Mouse (Mus musculus) kidney, postnatal 4 days (tissue): ENCODE data around the gene Tle4.

Source experiments
- DNase-seq, 2 experiments: peaks; one replicate each; pipeline ENCODE4 v3.0.0; 2021; ENCODE audit warnings: mixed read lengths in 2 of 2

Gene Tle4

DNA sequence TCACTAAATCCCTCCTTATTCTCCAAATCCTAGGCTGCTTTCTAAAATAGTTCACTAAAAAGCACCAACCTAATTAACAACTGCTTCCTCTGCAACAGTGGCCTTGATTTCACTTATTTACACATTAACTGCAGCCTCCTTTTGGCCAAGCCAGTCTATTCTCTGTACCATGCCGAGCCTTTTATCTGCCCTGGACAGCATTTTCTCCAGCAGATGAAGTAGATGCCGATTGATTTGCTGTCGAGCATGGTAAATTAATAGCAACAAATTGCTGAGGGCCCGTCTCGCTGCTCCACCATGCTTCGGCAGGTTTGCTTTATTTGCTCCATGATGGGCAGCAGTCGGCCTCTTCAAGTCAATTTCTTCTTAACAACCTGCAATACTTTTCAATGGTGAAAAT, 7.7 kb downstream of the Tle4 start:
- DNase-seq, result no peak

DNA sequence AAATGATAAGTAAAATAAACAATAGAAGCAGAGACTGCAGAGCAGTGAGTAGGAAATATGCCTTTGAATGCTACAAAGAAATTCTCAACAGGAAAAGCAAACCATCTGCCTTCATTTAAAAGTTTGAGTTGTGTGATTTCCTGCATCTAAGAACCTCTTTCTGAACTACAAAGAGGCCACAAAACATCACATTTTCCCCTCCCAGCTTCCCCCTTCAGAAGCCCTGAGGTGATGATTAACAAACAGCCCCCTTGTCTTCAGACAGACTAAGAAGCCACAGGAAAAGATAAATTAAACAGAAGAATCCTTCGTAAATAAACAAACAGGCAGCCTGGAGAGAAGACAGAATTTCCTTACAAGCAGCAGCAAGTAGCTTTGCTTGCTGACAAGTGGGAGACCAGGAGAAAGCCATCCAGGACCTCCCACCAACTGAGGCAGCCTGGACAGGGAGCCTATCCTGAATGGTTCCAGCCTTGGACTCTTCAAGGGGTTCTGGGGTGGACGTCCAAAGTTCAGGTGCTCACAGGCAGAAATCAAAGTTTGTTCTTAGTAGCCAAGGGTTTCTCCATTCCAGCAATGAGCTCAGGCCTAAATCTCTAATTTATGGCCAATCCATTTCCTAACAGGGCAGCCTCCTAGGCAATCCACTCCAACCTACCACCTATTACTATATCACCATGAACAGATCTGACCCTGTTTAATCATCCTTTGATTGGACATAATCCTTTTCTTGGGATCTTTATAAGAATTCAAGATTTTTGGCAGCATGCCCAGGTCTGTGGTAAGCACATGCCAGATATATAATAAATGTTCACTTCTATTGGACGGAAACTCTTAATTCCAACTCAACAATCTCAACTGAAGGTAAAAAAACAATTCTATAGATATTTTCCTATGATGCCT, 9.4 kb downstream of the Tle4 start:
- peak; percentile 36 to 48 for DNase-seq

GRCm38 (mm10) chr19:14586171-14586570, 11.7 kb downstream of the Tle4 start:
- DNase-seq, result no peak

DNA sequence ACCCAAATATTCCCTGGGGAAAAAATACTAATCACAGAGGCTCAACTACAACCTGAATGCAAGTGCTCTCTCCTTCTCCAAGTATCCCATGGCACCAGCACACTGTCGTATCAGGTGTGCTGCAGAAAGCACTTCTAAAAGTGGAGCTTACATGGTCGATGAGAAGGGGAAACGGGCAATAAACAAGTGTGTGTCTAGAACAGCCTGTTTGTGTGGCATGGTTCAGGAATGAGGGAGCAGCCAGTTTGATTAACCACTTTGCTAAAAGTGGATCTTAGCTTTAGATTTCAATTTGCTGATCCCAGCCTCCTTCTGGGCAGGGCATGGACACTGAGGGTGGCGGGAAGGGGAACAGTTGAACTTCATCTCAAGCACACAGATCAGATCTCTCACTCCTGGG, 12.1 kb downstream of the Tle4 start:
- DNase-seq, result no peak

DNA sequence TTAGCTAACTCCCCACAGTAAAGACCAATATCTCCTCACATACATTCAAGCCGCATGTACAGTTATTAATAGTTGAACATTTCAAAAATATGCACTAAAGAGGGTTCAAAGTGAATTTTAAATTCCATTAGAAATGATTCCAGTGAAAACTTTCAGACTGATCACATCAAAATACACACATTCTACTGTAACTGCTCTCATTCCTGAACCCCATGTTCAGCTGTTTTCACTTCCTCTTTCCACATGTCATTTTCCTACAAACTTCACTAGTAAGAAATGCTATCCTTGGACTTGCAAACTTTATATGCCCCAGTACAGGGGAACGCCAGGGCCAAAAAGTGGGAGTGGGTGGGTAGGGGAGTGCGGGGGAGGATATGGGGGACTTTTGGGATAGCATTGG, 12.6 kb downstream of the Tle4 start:
- no peak for DNase-seq

DNA sequence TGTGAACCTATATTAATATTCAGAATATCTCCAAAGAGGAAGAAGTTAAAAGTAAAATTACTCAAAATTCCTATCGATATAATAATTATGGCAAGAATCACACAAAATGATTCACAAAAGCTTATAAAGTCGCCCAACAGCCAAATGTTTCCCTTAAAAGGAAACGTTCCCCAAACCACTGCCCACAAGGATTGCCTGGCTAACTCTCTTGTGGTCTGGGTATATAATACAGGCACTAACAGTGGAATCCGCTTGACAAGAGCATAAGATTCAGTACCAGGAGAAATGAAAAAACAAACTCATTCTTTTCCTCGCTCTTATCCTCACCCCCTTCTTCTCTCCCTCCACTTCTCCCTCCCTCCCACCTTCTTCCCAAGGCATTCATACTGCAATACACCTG, 19.2 kb downstream of the Tle4 start:
- DNase-seq, result no peak

GRCm38 (mm10) chr19:14578016-14578415, 19.8 kb downstream of the Tle4 start:
- DNase-seq, result no peak

GRCm38 (mm10) chr19:14576311-14576710, 21.5 kb downstream of the Tle4 start:
- no peak for DNase-seq

- DNase-seq, result no peak
These were observed 29.0 kb downstream of the Tle4 start for GRCm38 (mm10) chr19:14568879-14569278.

- no peak for DNase-seq
These were observed 30.8 kb downstream of the Tle4 start for GRCm38 (mm10) chr19:14567081-14567480.

DNA sequence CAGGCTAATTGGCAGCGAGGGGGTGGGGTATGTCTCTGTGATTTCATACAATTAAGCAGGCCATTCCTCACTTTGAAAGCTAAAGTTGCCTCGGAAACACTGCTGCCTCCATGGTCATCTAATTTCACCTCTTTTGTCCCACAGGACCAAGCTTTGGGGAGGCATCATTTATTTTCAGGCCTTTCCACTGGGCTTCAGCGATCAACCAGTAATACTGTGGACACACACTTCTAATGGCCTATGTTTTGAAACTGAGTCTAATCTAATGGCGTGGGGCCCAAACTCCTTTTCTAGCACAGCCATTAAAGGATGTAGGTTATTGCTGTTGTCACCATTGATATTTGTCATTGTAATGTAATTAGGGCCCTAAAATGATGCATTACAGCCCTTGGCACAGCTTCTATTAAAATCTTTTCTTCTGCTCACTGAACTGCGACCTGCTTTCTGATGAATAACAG, 31.3 kb downstream of the Tle4 start:
- DNase-seq, result peak; percentile 39 to 56

DNA sequence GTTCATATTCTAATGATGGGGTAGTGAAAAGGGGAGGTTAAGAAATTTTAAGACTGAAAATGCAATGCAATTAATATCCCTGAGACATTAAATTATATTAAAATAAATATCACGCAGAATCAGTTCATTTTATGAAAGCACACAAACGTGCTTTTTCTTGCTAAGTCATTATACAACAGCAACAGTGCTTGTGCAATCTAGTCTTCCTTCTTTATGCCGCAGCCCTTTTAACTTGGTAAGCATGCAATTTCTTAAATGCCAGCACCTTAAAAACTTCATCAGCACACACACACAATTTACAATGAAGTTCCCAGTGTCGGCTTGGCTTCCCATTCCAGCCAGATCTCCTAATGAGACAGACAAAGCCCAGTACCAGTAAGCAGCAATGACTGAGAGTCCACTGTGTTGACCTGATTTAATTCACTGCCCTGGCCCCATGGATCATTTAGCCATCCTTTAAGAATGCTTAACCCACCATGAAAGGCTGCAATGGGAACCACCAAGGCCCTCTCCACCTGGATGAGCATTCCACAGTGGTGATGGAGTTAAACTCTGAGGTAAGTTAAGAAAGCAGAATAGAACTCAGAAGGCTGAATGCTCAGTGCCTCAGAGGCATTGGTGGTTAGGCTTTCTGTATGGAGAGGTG, 32.3 kb downstream of the Tle4 start:
- no peak for DNase-seq

DNA sequence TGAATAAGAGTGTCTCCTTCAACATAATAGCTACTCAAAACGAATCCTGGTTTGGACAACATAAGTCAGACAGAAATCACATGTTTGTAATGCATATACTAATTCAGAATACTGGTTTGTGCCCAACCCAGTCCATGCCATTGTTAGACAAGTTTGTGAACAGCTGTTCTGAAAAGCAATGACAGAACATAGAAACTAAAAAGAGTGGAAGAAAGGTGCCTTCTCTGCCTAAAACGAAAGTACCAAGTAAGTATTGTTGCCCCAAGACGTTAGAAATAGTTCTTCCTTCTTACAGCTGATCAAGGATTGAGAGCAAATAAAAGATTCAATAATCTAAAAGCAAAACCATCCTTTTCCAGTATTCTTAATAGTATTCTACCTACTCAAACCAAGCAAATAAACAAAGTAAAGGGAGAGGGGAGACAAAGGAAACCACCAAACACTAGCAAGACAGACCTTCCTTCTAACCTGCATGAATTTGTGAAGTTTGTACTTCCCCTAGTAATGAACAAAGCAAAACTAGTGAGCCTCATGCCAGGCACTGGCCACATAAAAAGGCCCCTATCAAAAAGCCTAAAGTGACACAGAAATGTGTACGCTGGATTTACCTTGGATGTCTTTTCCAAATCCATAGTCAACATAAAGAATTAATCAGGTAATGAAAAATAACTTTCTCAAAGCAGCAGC, 34.4 kb downstream of the Tle4 start:
- DNase-seq, result no peak

DNA sequence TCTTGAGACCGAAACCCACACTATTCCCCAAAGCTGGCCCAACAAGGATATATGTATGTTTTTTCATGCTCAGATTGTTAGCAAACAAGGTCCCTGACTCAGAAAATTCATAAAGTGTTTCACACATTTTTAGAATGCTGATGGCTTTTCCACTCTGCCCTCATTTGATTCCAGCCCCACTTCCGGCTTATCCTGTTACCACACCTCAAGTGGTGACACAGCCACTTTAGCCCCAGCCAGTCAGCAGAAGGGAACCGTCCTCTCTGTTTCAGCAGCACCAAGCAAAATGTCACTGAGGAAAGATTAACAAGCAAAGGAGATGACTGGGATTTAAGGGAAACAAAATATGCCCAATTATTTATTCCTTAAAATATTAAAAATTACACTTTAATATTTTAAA, 50.0 kb downstream of the Tle4 start:
- no peak for DNase-seq

- no peak for DNase-seq
These were observed 50.6 kb downstream of the Tle4 start for GRCm38 (mm10) chr19:14547133-14547842.

- DNase-seq, result no peak
These were observed 52.4 kb downstream of the Tle4 start for GRCm38 (mm10) chr19:14545485-14545884.

DNA sequence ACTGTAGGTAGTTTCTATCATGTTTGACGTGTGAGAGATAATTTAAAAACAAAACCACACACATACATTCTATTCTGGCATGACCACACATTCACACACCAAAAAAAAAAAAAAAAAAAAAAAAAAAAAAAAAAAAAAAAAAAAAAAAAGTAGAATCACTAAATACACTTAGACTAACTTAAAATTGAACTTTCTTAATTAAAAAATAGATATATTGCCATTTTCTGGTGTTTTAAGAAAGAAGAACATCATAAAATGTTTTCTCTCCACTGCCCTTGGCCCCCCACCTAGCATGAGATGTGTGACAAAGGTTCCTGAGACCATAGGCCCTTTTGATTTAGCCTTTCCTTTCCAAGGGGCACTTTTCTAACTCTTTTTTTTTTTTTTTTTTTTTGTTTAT, 54.5 kb downstream of the Tle4 start:
- no peak for DNase-seq

GRCm38 (mm10) chr19:14540678-14541077, 57.2 kb downstream of the Tle4 start:
- DNase-seq, result no peak

DNA sequence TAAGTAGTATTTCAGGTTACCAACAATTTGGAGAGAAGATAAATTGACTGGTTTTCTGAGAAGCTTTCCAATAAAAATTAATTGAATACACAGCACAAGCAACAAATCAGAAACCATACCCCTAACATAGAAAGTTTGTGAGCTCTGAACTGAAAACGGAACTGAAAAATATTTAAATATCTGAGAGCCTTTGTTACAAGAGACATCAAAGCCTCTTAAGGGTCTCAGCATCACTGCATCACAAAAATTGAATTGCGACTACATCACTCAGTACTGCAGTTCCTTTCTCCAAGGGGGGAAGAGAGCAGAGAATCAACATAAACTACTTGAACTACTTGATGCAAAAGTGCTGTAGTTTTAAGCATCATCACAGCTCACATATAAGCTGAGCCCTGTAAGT, 61.2 kb downstream of the Tle4 start:
- DNase-seq, result no peak

- no peak for DNase-seq
These were observed 63.4 kb downstream of the Tle4 start for GRCm38 (mm10) chr19:14534447-14534846.

- DNase-seq, result no peak
These were observed 65.0 kb downstream of the Tle4 start for GRCm38 (mm10) chr19:14532861-14533260.

GRCm38 (mm10) chr19:14520098-14520802, 77.6 kb downstream of the Tle4 start:
- no peak for DNase-seq
